Mouse (Mus musculus): ENCODE measurements around the gene Gm49510. TPM values are rescaled to one million over a fixed set of nuclear protein-coding genes. Genes with fewer than 3 reads are reported as not detected.
A peak's percentile ranks its signal among the peaks of the same experiment; 100 is the strongest.

Gene Gm49510
- 0.08 and 0.09 TPM in 2 replicates for polyA plus RNA-seq (2012; rRNA removed)

DNA sequence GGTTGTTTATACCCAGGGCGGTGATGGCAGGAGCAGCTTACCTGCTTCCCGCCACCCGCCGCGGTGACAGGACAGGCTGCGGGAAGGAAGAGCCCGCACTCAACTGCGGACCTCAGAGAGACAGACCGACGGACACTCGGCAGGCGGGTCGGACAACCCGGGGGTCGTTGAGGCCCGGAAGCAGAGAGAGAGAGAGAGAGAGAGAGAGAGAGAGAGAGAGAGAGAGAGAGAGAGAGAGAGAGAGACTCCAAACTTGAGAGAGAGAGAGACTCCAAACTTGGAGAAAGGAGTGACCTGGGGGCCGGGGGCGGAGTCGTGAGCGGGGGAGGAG is at the start of gene Gm49510:
TSS of gene Gm49510 (plus strand) at position 259 of the 331 bp plus-strand sequence.
- H3K4me1 ChIP-seq (ENCODE audit: control insufficient read depth, insufficient read depth, low read length) = peaks cover 2% of the 10 kb centered on the region; the same call in 1 of the 2 replicates
- H3K4me3 ChIP-seq (ENCODE audit: insufficient read depth, low read length) = peak within 1 kb of the TSS; percentile 98
- peak within 1 kb of the TSS; percentile 83 for H3K27ac ChIP-seq (ENCODE audit: insufficient read depth, low read length)
- TF ChIP-seq POLR2A (IDR thresholded peaks at IDR 0.05; ENCODE audit: extremely low read depth, insufficient read depth, low read length) = no peak
- no peak for TF ChIP-seq CTCF (IDR thresholded peaks at IDR 0.05; ENCODE audit: extremely low read depth, insufficient read depth, low read length)

DNA sequence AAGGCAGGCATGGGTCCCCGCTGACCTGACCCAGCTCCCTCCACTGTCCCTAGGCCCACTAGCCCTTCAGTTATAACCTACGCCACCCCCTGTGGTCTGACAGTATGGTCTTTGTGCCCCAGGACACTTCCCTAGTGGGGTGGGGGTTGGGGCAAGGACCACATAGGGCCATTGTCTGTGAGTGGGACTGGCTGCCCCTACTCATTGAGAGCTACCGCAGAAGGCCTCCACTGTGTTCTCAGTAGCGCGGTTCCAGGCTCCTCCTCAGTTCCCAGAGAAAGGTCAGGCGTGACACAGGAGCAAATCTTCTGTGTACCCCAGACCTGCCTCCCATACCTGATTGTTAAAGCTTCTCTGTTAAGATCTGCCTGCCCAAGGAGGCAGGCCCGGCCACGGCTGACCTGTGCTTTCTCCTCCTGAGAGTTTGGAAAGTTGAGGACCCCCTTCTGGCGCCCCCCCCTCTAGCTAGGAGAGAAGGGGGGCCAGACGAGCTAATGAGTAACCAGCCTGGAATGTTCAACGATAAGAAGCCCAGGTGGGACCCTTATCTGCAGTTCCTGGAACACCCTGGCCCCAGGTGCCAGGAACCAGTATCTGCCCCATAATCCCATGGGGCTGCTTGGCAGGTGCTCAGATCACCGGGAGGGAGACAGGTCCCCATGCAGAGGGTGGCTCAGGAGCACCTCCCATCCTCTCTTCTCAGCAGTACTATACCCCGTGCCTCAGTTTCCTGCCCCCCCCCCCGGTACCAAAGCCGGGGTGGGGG is 49.2 kb upstream of the Gm49510 start:
- Histone ChIP-seq H3K4me1 (ENCODE audit: control insufficient read depth, insufficient read depth, low read length) (no peaks in the 10 kb centered on the region), H3K27ac (ENCODE audit: insufficient read depth, low read length) (peak overlapping the region; percentile 67), H3K4me3 (ENCODE audit: insufficient read depth, low read length) (no peak overlapping the region)
- no peak for TF ChIP-seq CTCF (IDR thresholded peaks at IDR 0.05; ENCODE audit: extremely low read depth, insufficient read depth, low read length)
- TF ChIP-seq POLR2A (IDR thresholded peaks at IDR 0.05; ENCODE audit: extremely low read depth, insufficient read depth, low read length) = no peak

DNA sequence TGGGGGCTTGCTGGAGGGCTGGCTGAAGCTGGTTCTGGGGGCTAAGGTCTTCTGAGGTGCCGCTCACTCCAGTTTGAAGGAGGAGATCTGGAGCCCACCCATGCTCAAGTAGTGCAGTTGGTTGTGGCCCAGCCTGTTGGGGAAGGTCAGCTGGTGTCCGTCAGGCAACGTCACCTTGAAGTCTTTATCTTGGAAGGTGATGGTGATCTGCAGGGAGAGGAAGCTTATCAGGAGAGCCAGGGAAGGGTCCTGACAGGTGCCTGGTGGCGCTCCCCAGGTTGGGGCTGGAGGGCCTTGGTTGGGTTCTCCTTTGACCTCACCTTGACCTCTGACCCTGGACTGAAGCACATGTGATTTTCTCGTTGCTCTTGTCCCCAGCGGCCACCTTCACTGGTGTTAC is 48.5 kb upstream of the Gm49510 start:
- no peaks in the 10 kb centered on the region for H3K4me1 ChIP-seq (ENCODE audit: control insufficient read depth, insufficient read depth, low read length)
- no peak overlapping the region; the same call in 1 of the 2 replicates for H3K27ac ChIP-seq (ENCODE audit: insufficient read depth, low read length)
- no peak for TF ChIP-seq POLR2A (IDR thresholded peaks at IDR 0.05; ENCODE audit: extremely low read depth, insufficient read depth, low read length)
- TF ChIP-seq CTCF (IDR thresholded peaks at IDR 0.05; ENCODE audit: extremely low read depth, insufficient read depth, low read length) = no peak
- H3K4me3 ChIP-seq (ENCODE audit: insufficient read depth, low read length) = no peak overlapping the region

DNA sequence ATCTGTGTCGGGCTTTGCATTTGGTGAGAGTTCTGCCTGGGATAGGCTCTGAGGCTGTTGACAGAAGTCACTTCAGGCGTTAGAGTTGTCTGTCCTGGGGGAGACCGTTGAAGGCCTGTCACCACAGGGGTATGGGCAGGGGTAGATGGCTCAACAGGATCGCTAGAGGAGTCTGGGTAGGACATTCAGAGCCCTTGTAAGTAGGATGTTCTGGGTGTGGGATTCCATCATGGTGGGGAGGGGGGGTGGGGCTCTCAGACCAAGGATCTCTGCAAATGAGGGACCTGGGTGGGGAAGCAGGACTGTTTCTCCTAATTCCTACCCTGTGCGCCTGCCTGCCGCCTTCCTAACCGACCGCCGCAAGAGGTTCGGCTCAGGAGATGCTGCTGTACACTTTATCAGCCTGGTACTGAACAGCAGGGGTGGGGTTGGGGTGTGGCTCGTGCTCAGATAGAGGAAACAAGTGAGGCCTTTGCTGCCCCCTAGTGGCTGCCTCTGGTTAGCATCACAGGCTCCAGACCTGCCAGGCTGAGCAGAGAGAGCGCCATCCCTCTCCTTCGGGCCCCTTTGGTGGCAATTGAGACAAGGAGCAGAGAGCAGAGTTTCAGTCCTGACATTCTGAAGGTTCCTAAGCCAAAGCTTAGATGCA is 47.8 kb upstream of the Gm49510 start:
- TF ChIP-seq CTCF (IDR thresholded peaks at IDR 0.05; ENCODE audit: extremely low read depth, insufficient read depth, low read length) (peak; percentile 79), POLR2A (IDR thresholded peaks at IDR 0.05; ENCODE audit: extremely low read depth, insufficient read depth, low read length) (no peak)

DNA sequence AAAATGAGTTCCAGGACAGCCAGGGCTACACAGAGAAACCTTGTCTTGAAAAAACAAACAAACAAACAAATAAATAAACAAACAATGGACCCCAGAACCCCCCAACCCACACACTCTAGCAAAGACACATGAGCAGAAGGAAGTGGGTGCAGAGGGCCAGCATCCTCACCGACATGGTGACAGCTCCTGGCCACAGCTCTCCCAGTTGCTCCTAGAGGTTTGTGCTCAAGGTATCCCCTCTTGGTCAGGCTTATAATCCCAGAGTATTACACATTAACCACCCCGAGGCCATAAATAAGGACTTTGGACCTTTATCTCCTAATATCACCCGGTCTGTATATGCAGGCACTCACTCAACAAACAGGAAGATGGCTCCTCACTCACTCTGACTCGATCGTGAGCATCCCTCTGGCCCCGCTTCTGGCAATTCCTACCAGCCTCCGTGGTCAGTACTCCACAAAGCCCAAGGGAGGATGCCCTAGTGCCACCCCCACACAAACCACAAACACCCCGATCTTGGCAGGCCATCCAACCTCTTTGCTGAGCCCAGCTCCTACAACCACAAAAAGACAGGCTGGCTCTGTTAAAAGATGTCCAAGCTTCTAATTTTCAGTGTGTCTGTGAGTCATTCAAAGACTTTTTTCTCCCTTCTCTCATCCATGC is 44.0 kb upstream of the Gm49510 start, which contains the start of gene Lgals2:
TSS of gene Lgals2 (minus strand) at position 227 of the 663 bp plus-strand sequence.
- no peaks in the 10 kb centered on the region for H3K4me1 ChIP-seq (ENCODE audit: control insufficient read depth, insufficient read depth, low read length)
- TF ChIP-seq CTCF (IDR thresholded peaks at IDR 0.05; ENCODE audit: extremely low read depth, insufficient read depth, low read length) = no peak
- TF ChIP-seq POLR2A (IDR thresholded peaks at IDR 0.05; ENCODE audit: extremely low read depth, insufficient read depth, low read length) = no peak
- no peak within 1 kb of the TSS for H3K4me3 ChIP-seq (ENCODE audit: insufficient read depth, low read length)
- H3K27ac ChIP-seq (ENCODE audit: insufficient read depth, low read length) = no peak within 1 kb of the TSS

More for the DNA sequence above, 47.8 kb upstream of the Gm49510 start:
- Histone ChIP-seq H3K27ac (ENCODE audit: insufficient read depth, low read length) (no peak overlapping the region), H3K4me3 (ENCODE audit: insufficient read depth, low read length) (no peak overlapping the region), H3K4me1 (ENCODE audit: control insufficient read depth, insufficient read depth, low read length) (no peaks in the 10 kb centered on the region)

DNA sequence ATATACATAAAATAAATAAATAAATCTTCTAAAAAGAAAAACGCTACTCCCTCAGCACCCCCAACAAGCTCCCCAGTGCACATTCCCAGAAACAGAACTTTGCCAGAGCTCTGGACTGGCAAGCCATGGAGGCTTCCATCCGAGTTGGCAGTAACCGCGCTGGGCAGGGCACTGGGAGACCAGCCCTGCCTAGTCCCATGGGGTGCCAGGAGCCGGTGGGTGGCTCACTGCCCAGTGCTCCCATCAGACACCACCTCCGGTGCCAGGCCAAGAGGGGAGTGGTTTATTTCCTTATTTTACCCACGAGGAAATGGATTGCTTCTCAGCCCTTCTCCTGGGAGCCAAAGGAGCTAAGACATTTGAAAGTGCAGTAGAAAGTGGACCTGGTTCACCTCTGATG is 42.5 kb upstream of the Gm49510 start:
- Histone ChIP-seq H3K4me3 (ENCODE audit: insufficient read depth, low read length) (no peak overlapping the region), H3K27ac (ENCODE audit: insufficient read depth, low read length) (no peak overlapping the region), H3K4me1 (ENCODE audit: control insufficient read depth, insufficient read depth, low read length) (no peaks in the 10 kb centered on the region)
- TF ChIP-seq CTCF (IDR thresholded peaks at IDR 0.05; ENCODE audit: extremely low read depth, insufficient read depth, low read length) (no peak), POLR2A (IDR thresholded peaks at IDR 0.05; ENCODE audit: extremely low read depth, insufficient read depth, low read length) (no peak)

DNA sequence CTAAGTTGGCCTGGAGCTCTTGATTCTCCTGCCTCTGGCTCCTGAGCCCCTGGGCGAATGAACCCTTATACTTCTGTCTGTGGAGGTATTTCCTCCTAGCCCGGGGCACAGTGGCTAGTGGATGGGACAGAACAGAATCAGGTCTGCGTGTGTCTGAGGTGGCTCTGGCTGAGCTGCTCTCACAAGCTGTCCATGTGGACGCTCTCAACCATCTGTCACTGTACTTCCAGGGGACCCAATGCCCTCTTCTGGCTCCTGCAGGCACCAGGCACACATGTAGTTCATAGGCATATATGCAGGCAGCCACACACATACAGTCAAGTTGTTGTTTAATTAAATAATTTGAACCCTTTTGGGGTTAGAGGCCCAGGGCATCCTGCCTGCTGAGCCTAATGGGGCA is 40.2 kb upstream of the Gm49510 start:
- Histone ChIP-seq H3K4me1 (ENCODE audit: control insufficient read depth, insufficient read depth, low read length) (no peaks in the 10 kb centered on the region), H3K27ac (ENCODE audit: insufficient read depth, low read length) (no peak overlapping the region), H3K4me3 (ENCODE audit: insufficient read depth, low read length) (no peak overlapping the region)
- TF ChIP-seq CTCF (IDR thresholded peaks at IDR 0.05; ENCODE audit: extremely low read depth, insufficient read depth, low read length) = no peak
- no peak for TF ChIP-seq POLR2A (IDR thresholded peaks at IDR 0.05; ENCODE audit: extremely low read depth, insufficient read depth, low read length)

DNA sequence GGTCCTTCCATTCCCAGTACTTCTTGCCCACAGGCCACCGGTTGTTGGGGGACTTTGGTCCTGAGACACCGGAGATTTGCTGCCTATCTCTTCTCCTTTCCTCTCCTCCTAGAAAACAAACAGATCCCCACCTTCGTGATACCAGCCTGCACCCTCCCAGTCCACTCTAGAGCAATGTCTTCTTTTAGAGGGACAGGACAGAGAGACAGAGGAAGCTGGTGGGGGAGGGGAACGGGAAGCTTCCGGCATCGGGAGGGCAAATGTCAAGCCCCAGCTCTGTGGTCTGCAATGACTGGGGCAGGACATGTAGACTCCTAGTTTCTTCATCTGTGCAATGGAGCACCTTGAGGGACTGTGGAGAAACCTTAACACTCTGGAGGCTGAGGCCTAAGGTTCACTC is 39.8 kb upstream of the Gm49510 start:
- TF ChIP-seq CTCF (IDR thresholded peaks at IDR 0.05; ENCODE audit: extremely low read depth, insufficient read depth, low read length) (no peak), POLR2A (IDR thresholded peaks at IDR 0.05; ENCODE audit: extremely low read depth, insufficient read depth, low read length) (no peak)
- Histone ChIP-seq H3K4me1 (ENCODE audit: control insufficient read depth, insufficient read depth, low read length) (no peaks in the 10 kb centered on the region), H3K27ac (ENCODE audit: insufficient read depth, low read length) (no peak overlapping the region), H3K4me3 (ENCODE audit: insufficient read depth, low read length) (no peak overlapping the region)

DNA sequence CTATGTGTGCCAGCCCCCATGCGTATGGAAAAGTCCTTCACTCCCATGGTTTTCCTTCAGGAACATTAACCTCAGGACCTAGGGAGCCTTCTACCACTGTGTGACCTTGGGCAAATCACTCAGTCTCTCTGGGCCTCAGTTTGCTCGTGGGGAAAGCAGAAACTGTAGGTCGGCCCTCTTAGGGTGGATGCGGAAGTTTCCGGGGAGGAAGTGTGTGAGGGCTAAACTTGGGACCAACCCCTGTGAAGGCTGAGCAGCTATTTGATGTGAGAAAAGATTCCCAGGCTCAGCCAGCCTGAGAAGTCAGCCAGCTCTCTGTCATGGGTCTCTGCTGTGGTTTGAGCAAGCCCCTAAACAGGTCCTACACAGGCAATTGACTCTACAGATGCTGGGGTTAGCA is 37.2 kb upstream of the Gm49510 start:
- Histone ChIP-seq H3K4me1 (ENCODE audit: control insufficient read depth, insufficient read depth, low read length) (no peaks in the 10 kb centered on the region), H3K4me3 (ENCODE audit: insufficient read depth, low read length) (no peak overlapping the region), H3K27ac (ENCODE audit: insufficient read depth, low read length) (no peak overlapping the region)
- no peak for TF ChIP-seq CTCF (IDR thresholded peaks at IDR 0.05; ENCODE audit: extremely low read depth, insufficient read depth, low read length)
- TF ChIP-seq POLR2A (IDR thresholded peaks at IDR 0.05; ENCODE audit: extremely low read depth, insufficient read depth, low read length) = no peak

All from cortical plate, adult 2 months (tissue).